Mouse (Mus musculus): ENCODE results near the gene Cpa4. TPM values are rescaled to one million over a fixed set of nuclear protein-coding genes. Genes with fewer than 3 reads are reported as not detected.

Gene Cpa4
- total RNA-seq, 2 experiments from 2014 or later: not detected

GRCm38 (mm10) chr6:30589819-30590218 is 21.6 kb downstream of the Cpa4 start:
- DNase-seq (ENCODE audit: extremely low spot score in 1 of 2, low spot score in 1 of 2): no peak

GRCm38 (mm10) chr6:30591851-30592404 is 23.8 kb downstream of the Cpa4 start:
- DNase-seq (ENCODE audit: extremely low spot score in 1 of 2, low spot score in 1 of 2): no peak

DNA sequence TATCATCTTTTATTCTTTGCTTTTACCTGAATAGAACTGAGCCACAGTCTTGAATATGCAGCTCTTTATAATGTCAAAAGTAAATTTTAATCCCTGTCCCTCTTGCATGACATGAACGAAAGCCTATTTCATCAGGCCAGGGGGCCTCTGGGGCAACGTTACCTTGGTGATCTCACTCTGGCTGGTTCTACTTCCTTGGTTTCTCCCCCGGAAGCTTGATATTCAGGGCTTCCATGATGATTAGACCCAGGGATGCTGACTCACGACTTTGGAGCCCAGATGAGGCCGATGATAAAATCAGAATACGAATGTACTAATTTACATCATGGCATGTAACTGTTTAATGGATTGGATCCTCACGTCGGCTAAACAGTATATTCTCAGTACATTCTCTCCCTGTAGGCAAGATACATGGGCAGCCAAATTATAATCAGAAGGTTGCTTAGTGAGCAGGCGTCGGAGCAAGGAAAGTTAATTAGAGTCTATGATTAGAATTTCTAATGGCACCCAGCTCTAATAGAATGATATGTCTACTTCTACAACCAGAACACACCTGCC is 24.3 kb downstream of the Cpa4 start:
- no peak for DNase-seq (ENCODE audit: extremely low spot score in 1 of 2, low spot score in 1 of 2)

GRCm38 (mm10) chr6:30594364-30594763 is 26.2 kb downstream of the Cpa4 start:
- no peak for DNase-seq (ENCODE audit: extremely low spot score in 1 of 2, low spot score in 1 of 2)

DNA sequence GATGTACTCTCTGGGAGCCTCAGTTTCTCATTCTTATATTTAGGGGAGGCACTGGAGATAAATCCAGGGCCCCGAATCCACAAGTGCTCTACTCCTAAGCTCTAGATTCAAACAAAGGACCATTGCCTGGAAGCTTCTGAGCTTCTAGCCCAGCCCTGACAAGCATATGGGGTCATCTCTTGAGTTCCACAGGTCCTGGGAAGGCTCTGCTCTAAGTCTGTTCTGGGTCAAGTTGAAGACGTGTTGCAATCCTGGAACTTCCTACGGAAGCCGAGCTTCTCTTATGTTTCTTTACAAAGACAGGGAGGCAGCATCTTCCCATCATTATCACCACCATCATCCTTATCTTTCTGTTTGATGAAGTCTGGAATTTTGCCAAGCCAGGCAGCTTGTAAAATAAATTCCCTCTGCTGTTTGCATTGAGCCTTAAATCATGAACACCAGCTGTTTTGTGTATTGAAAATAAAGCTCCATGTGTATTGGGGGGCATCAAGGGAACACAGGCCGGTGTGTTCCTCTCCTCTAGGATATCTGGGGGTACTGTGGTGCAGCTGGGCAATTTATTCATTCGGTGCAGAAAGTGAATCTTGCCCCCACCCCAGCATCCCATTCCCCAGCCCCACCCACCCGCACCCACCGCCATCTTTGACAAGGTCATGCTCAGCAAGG is 28.2 kb downstream of the Cpa4 start:
- DNase-seq (ENCODE audit: extremely low spot score in 1 of 2, low spot score in 1 of 2): no peak

DNA sequence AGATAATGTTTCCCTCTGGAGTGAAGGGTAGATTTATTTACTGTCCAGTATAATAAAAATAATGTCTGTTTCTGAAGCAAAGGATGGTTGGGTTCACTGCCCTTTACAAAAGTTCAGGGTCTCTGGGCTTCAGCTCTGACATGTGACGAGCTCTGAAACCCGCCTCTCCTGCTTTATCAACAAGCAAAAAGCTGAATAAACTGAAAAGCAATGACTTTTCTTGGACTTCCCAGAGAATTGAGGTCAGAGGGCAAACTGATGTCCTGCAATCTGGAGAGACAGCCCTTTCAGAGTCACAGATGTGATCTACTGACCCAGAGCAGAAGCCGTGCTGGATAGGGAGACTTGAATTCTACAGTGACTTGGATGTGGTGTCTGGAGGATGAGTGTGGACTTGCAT is 31.9 kb downstream of the Cpa4 start:
- DNase-seq (ENCODE audit: extremely low spot score in 1 of 2, low spot score in 1 of 2): no peak

GRCm38 (mm10) chr6:30600995-30601394 is 32.8 kb downstream of the Cpa4 start:
- no peak for DNase-seq (ENCODE audit: extremely low spot score in 1 of 2, low spot score in 1 of 2)

DNA sequence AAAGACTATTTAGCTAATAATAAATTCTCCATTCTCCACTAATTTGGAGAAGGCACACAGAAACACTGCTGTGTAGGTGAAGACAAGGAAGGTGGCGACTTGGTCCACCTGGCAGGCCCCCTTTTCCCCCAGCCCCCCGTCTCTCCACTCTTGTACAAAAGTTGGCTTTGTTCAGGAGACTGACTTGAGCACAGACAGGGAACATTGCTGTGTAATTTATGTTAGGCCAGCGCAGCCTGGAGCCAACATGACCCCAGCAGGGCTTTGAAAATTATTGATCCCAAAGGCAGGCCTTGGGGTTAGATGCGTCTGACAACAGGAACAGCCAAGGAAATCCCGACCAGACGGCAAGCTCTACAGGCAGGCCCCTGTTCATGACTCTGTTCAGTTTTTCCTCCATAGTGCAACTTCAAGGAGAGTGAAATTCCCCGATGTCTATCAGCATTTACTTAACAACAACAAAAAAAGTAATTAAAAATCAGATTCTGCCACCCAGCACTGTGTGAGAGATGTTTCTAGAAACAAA is 36.2 kb downstream of the Cpa4 start:
- no peak for DNase-seq (ENCODE audit: extremely low spot score in 1 of 2, low spot score in 1 of 2)

- DNase-seq (ENCODE audit: extremely low spot score in 1 of 2, low spot score in 1 of 2): no peak
These were observed 36.9 kb downstream of the Cpa4 start for GRCm38 (mm10) chr6:30605111-30605510.

GRCm38 (mm10) chr6:30605672-30606071 is 37.5 kb downstream of the Cpa4 start:
- no peak for DNase-seq (ENCODE audit: extremely low spot score in 1 of 2, low spot score in 1 of 2)

DNA sequence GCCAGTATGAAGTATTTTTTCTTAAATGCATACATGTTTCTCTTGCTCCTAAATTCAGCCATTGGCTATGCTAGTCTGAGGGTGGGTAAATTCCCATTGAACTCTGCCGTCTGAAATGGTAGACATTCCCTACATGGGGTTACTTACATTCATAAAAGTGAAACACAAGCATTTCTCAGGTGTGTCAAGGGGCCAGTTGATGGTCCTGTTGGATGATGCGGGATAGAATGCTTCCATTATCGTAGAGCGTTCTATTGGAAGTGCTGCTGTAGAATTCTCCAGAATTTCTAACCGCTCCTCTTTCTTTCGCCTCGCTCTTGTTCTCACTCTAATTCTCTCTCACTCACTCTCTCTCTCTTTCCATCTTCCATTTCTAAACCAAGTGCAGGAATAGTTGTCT is 42.5 kb downstream of the Cpa4 start, which contains the start of gene Cpa5:
TSS of gene Cpa5 (plus strand) at position 301 of the 400 bp plus-strand sequence.
- DNase-seq (ENCODE audit: extremely low spot score in 1 of 2, low spot score in 1 of 2): no peak

- no peak for DNase-seq (ENCODE audit: extremely low spot score in 1 of 2, low spot score in 1 of 2)
These were observed 43.0 kb downstream of the Cpa4 start for GRCm38 (mm10) chr6:30611212-30611611.

GRCm38 (mm10) chr6:30614251-30614650 is 46.1 kb downstream of the Cpa4 start:
- DNase-seq (ENCODE audit: extremely low spot score in 1 of 2, low spot score in 1 of 2): no peak

- DNase-seq (ENCODE audit: extremely low spot score in 1 of 2, low spot score in 1 of 2): no peak
These were observed 47.6 kb downstream of the Cpa4 start for GRCm38 (mm10) chr6:30615741-30616140.

- DNase-seq (ENCODE audit: extremely low spot score in 1 of 2, low spot score in 1 of 2): no peak
These were observed 48.3 kb downstream of the Cpa4 start for GRCm38 (mm10) chr6:30616491-30616941.

DNA sequence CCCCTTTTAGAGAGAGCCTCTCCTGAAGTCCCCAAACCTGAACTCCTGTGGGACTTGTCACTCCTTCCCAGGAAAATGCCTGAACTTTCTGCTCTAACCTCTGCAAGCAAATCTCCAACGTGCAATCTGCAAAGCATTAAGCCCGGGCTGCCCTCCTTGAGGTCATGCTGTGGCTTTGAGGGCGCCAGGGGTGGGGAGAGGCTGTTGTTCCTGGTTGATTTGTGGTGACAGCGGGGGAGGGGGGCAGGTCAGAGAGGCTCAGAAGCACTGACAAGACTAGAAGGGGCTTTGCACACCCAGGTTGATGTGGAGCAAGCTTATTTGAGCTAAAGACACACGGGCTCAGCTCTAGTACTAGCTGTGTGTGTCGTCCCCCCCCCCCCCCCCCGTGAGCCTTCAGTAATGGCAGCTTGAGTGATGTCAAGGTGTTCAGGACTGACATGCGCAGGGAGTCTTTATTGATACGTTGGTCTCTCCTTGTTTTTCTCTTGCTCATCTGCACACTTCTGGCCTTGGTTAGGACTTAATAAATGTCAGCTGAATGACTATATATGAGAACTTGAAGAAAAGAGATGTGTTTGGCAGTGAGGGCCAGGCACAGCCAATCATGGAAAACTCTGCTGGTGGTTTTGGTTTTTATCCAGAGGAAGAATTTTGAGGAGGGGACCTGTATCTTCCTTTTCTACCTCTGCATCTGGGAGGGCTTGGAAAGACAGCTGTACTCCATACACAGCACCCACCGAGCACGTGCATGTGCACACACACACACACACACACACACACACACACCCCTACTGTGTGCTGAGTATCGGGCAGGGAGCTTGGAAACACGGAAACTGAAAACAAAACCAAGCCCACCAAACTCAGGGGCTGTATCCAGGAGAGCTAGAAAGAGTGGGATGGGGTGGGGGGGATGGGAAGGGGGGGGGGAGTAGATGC is 49.1 kb downstream of the Cpa4 start:
- no peak for DNase-seq (ENCODE audit: extremely low spot score in 1 of 2, low spot score in 1 of 2)

DNA sequence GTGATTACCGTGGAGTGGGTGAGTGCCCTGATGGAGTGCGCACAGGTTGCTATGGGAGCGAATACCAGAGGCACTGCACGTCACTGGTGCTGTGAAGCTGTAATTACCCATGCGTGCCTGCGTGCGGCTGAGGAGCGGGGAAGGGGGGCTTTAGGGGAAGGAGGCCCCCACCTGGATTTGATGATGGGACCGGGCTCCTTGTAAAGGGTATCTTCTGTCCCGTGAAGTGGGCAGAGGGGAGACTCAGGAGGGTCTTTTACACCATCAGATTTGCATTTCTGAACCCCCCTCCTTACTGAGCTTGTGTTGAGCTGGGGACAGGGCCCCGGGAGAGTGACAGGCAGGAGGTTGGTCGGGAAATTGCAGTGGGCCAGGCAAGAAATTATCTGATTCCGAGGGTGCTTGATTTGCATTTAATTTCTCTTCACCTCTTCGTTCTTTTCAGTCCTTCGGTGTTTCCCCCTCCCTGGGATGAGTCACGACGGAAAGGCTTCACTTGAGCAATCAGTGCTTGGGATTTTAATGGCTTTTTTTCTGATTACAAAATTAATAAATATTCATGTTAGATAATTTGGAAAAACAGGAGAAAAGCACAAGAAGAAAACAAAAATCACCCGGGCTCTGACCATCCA is 49.9 kb downstream of the Cpa4 start:
- DNase-seq (ENCODE audit: extremely low spot score in 1 of 2, low spot score in 1 of 2): peak; percentile 31 to 42

GRCm38 (mm10) chr6:30618735-30619134 is 50.6 kb downstream of the Cpa4 start:
- no peak for DNase-seq (ENCODE audit: extremely low spot score in 1 of 2, low spot score in 1 of 2)

GRCm38 (mm10) chr6:30619606-30620005 is 51.4 kb downstream of the Cpa4 start:
- no peak for DNase-seq (ENCODE audit: extremely low spot score in 1 of 2, low spot score in 1 of 2)

GRCm38 (mm10) chr6:30620591-30620990 is 52.4 kb downstream of the Cpa4 start:
- no peak for DNase-seq (ENCODE audit: extremely low spot score in 1 of 2, low spot score in 1 of 2)
